Mouse (Mus musculus): ENCODE results near the gene Zfp575. TPM values are rescaled to one million over a fixed set of nuclear protein-coding genes. Genes with fewer than 3 reads are reported as not detected.

The Zfp575 gene
- total RNA-seq, 1 experiment from 2014 or later, result 0.48 TPM

- DNase-seq, result no peak
These were observed 23.6 kb downstream of the Zfp575 start for GRCm38 (mm10) chr7:24563837-24564206.

GRCm38 (mm10) chr7:24563191-24563836 is 24.1 kb downstream of the Zfp575 start:
- DNase-seq, result no peak

- DNase-seq, result no peak
These were observed 26.0 kb downstream of the Zfp575 start for GRCm38 (mm10) chr7:24561450-24561849.

GRCm38 (mm10) chr7:24555786-24556185 is 31.7 kb downstream of the Zfp575 start:
- no peak for DNase-seq

GRCm38 (mm10) chr7:24551985-24552759 is 35.3 kb downstream of the Zfp575 start:
- no peak for DNase-seq

- no peak for DNase-seq
These were observed 39.9 kb downstream of the Zfp575 start for GRCm38 (mm10) chr7:24547534-24548036.

GRCm38 (mm10) chr7:24546634-24547389 is 40.6 kb downstream of the Zfp575 start:
- DNase-seq, result peak; percentile 100

GRCm38 (mm10) chr7:24546068-24546614 is 41.3 kb downstream of the Zfp575 start, which contains the start of the genes Pinlyp and Xrcc1:
Gene Pinlyp (minus strand): TSS chr7:24546118.
Gene Xrcc1 (plus strand): TSS chr7:24546289.
- no peak for DNase-seq

GRCm38 (mm10) chr7:24544506-24544905 is 42.9 kb downstream of the Zfp575 start:
- no peak for DNase-seq

- DNase-seq, result no peak
These were observed 47.8 kb downstream of the Zfp575 start for GRCm38 (mm10) chr7:24539686-24540085.

- DNase-seq, result no peak
These were observed 48.7 kb downstream of the Zfp575 start for GRCm38 (mm10) chr7:24538701-24539100.

- peak; percentile 67 for DNase-seq
These were observed 49.3 kb downstream of the Zfp575 start for GRCm38 (mm10) chr7:24538154-24538553.

- no peak for DNase-seq
These were observed 49.9 kb downstream of the Zfp575 start for GRCm38 (mm10) chr7:24537591-24537990.

- no peak for DNase-seq
These were observed 50.4 kb downstream of the Zfp575 start for GRCm38 (mm10) chr7:24537081-24537480.

- DNase-seq, result no peak
These were observed 53.1 kb downstream of the Zfp575 start for GRCm38 (mm10) chr7:24534301-24534700.

Other genes starting within 250 kb of the Zfp575 start
- not detected in 2 replicates for gene Lypd5, start 238.4 kb downstream of the Zfp575 start, total RNA-seq (2021)
- gene Kcnn4, start 217.4 kb downstream of the Zfp575 start, total RNA-seq (2021), result 4.9 and 7.3 TPM in 2 replicates
- gene Smg9, start 188.0 kb downstream of the Zfp575 start, total RNA-seq (2021), result 17.3 and 26.7 TPM in 2 replicates
- not detected in 2 replicates for gene Irgc1, start 135.3 kb downstream of the Zfp575 start, total RNA-seq (2021)
- 5.2 and 7.9 TPM in 2 replicates for gene Plaur, start 125.2 kb downstream of the Zfp575 start, total RNA-seq (2021)
- gene Cadm4, start 105.6 kb downstream of the Zfp575 start, total RNA-seq (2021), result 5.7 and 6.4 TPM in 2 replicates
- 6.1 and 7.5 TPM in 2 replicates for gene Zfp428, start 80.6 kb downstream of the Zfp575 start, total RNA-seq (2021)
- not detected in 2 replicates for gene AC161166.1, start 75.2 kb downstream of the Zfp575 start, total RNA-seq (2021)
- 18.9 and 20.4 TPM in 2 replicates for gene Irgq, start 57.0 kb downstream of the Zfp575 start, total RNA-seq (2021)
- not detected in 2 replicates for gene Pinlyp, start 41.5 kb downstream of the Zfp575 start, total RNA-seq (2021)
- 38.5 and 47.0 TPM in 2 replicates for gene Xrcc1, start 41.4 kb downstream of the Zfp575 start, total RNA-seq (2021)
- gene Ethe1, start 98 bp downstream of the Zfp575 start, total RNA-seq (2021), result 21.3 and 24.9 TPM in 2 replicates
- gene Phldb3, start 23.1 kb upstream of the Zfp575 start, total RNA-seq (2021), result 3.2 and 4.3 TPM in 2 replicates
- 0.38 and 0.59 TPM in 2 replicates for gene Lypd3, start 48.9 kb upstream of the Zfp575 start, total RNA-seq (2021)
- gene Tex101, start 89.0 kb upstream of the Zfp575 start, total RNA-seq (2021), result not detected in 2 replicates
- gene BC049730, start 121.6 kb upstream of the Zfp575 start, total RNA-seq (2021), result not detected in 2 replicates
- gene Gm4763, start 139.3 kb upstream of the Zfp575 start, total RNA-seq (2021), result not detected in 2 replicates
- 0.49 and 0.63 TPM in 2 replicates for gene Cd177, start 172.7 kb upstream of the Zfp575 start, total RNA-seq (2021)
- gene Ceacam10, start 189.6 kb upstream of the Zfp575 start, total RNA-seq (2021), result 0.93 TPM in 1 of 2 replicates, not detected in the other